Mouse (Mus musculus): ENCODE results near the gene Fbxo39.
"Not testable (repeated sequence)": the region's sequence is repeated elsewhere in the genome, so short reads cannot be mapped to it uniquely, and the experiment has no call there.

Fbxo39 gene

DNA sequence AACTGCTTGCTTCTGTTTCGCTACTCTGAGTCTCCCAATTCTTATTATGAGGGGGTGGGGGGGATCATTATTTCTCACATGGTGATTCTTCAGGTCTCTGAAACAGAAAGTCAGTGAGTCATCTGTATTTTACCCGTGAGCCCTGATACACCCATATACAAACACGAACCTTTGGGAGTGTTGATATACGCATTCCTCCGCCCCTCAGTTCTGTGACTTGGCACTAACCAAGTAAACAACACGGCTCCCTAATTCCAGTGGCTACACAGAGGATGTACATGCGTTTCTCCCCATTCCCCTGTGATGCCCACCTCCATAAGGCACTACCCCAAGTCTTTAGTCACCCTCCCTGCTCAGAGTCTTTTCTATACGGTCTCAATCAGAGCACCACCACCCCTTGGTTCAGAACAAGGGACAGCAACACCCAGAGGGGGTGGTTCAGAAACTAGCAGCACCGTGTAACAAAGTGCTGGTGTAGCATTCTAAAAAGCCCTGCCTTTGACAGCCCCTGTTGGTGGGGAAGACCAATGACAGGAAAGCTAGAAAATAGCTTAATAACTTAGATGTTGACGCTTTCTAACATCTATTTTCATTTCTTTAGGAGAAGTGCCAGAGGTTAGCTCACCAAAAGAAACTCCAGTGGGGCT is 2.8 kb upstream of the Fbxo39 start:
- no peak for DNase-seq (ENCODE audit: low spot score)

DNA sequence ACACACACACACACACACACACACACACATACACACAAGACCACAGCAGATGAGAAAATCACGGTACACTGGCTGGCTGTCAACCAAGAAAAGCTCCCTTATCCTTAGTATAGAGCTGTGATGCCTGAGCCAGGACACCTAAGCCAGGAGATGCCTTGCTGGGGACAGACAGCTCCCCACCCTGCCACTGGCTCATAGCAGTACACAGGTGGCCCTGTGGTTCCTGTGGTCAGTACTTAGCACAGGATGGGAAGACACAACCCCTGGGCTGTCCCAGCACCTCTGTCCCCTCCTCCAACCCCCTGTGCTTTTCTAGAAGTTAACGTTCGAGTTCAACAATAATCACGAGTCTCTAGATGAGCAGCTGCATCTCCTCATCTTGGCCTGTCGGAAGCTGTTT is 3.8 kb downstream of the Fbxo39 start:
- DNase-seq (ENCODE audit: low spot score), result no peak

DNA sequence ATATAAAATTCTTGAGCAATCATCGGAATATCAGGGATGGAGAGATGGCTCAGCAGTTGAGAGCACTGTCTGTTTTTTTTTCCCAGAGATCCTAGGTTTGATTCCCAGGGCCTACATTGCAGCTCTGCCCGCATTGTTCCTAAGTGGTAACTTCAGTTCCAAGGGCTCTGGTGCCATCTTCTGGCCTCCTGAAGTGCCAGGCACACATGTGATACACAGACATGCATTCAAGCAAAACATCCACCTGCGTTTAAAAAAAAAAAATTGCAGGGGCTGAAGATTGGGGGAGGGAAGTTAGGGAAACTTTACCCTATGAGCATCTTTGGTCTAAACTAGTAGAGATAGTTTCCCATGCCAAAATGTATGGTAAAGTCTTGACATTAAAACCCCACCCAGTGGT is 10.2 kb downstream of the Fbxo39 start:
- DNase-seq (ENCODE audit: low spot score), result no peak

DNA sequence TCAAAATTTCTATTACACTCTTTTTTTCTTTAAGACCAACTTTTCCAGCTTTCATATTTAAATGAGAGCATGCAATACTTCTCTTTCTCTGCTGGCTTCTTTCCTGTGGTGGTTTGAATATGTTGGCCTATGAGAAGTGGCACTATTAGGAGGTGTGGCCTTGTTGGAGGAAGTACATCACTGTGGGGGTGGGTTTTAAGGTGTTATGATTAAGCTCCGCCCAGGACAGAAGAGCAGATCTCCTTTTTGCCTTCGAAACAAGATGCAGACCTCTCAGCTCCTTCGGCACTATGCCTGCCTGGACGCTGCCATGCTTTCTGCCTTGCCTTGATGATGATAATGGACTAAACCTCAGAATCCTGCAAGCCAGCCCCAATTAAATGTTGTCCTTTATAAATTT is 11.5 kb downstream of the Fbxo39 start:
- DNase-seq (ENCODE audit: low spot score), result no peak

DNA sequence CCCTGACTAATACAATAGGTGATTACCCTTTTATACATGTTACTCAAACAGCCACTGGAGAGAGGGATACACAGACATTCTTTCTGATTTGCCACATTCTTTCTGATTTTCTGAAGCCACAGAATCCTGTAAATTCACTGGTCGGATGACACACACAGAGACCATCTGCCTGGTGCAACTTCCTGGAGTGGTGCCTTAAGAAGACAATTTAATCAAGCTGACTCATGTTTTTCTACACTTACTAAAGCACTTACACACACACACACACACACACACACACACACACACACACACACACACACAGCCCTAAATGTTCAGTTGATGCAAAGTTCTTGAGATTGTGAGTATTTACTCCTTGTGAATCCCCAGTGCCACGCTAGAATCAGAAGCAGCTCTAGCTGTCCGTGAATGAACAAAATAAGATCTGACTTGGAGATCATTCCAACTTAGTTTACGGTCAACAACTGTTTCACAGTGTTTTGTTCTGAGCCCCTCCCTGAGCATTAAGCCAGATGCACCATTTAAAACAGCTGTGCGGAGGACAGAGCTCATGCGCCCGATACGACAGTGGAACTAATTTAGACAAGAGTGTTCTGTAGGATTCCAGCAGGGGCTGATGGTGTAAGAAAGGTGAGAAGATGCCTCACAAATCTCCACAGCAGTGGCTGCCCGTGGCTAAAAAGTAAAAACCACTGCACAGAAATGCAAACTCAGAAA is 18.9 kb downstream of the Fbxo39 start:
- no peak for DNase-seq (ENCODE audit: low spot score)

DNA sequence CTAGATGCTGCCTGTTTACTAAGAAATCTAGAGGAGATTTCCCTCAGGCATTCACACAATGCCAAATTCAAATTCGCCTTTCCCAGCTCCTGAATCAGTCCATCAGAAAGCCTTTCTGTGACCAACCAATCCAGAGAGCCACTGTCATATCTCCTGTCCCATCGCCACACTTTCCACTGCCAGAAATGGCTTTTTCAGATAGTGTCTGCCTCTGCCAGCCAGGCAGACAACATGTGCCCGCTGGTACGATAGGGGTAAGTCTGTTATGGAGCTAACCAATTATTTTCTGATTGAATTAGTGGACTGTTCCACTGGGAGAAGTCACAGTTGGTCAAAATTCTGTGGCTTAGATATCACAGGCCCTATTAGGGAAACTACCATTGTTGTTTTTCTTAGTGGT is 20.4 kb downstream of the Fbxo39 start:
- no peak for DNase-seq (ENCODE audit: low spot score)

DNA sequence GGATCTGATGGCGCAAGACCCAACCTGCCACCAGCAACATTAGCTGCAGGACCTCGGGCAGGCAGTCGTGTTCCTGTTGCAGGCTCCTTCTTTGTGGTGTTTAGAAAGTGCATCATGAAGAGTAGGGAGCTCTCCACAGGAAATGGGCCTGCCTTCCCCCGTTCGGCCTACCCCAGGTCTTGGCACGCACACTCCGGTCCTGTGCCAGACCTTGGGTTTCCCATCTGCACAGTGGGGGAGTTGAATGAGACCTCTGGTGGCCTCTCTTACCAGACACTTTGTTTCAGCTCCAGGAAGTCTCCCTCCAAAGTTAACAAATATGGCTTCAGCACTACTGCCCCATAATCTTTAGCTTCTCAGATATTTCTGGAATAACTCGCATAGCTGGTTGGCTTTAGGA is 22.5 kb downstream of the Fbxo39 start:
- DNase-seq (ENCODE audit: low spot score), result no peak

DNA sequence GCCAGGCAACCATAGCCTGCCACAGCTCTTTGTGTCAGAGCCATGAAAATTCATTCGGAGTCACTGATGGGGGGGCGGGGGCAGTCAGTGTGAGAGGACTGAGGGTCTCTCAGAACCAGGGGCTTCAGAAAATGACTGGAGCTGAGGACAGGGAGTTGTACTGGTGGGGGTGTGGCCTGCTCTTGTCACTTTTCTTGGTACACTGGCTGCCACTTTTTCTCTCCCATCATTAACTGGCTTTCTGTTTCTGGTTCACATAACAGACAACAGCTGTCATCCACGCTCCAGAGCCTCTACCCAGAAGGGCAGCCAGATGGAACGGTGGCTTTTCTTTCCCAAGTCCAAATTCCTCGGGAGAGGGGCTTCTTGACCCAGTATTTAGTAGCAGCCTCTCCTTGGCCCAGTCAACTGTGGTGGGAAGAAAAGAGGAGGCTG is 24.2 kb downstream of the Fbxo39 start:
- DNase-seq (ENCODE audit: low spot score), result no peak

DNA sequence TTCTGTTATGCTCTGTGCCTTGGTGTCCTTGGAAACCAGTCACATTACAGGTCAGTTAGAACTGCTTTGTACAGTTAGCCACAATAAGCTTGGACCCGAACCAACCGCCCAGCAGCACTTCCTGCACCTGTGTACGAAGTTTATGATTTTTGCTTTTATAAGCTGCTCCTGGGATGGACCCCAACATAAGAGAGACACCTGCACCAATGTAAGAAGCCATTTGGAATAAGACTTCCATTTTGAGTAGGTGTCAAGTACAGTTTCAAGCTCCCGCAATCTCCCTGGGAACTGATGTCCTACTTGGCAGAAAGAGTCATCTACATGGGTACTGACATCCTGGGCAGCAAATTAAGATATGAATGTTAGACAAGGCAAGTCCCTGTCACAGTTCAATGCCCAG is 25.5 kb downstream of the Fbxo39 start:
- DNase-seq (ENCODE audit: low spot score), result no peak

DNA sequence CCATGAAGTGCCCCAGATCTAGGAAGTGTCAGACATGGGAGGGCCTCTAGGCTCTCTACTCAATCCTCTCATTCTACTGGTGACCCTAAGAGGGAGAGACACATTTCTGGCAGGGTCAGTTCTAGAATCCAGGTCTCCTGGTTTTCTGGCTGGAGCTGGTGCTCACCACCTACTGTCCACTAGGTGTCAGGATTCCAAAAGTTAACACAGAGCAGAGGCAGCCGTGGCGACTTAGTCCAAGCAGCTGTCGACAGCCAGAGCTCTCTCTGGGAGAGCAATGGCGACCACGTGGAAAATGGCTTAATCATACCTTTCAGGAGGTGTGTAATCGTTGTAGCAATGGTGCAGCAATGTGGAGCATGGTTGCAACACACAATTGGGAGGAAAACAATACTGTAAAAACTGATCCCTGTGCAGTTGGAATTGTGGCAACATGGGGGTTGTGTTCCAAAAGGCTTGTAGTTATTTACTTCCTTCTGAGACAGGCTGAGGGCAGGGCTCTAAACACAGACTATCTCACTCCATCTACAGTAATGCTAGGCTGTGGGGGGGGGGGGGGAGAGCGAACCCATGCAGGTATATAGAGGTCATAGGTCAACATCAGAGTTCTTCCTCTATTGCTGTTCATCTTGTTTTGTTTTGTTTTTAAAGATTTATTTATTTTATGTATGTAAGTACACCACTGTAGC is 28.4 kb downstream of the Fbxo39 start:
- DNase-seq (ENCODE audit: low spot score), result peak; percentile 57

DNA sequence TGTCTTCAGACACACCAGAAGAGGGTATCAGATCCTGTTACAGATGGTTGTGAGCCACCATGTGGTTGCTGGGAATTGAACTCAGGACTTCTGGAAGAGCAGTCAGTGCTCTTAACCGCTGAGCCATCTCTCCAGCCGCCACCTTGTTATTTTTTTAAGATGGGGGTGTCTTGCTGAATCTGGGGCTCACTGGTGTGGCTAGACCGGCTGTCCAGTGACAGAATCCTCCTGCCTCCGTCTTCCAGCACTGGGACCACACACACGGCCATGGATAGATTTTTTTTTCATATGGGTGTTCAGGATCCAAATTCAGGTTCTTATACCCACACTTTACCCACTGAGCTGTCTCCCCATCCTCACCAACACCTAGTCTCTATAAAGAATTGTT is 29.0 kb downstream of the Fbxo39 start:
- DNase-seq (ENCODE audit: low spot score), result not testable (repeated sequence)

DNA sequence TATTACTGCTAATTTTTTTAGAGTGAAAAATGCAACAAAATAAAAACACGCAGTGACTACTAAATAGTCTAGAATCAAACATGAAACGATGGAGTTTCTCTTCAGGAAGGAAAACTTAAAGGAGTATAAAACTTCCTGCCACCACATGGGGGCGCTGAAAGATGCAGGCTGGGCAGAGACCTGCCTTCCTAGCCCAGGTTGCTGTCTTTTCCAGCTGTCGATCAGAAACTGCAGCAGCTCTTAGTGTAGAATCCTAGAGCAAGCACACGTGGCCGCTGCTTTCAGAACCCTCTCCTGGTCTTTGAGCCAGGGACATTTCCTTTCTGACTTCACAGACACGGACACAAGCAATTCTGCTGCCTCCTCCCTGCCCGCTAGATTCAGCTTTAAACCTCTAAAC is 29.7 kb downstream of the Fbxo39 start:
- DNase-seq (ENCODE audit: low spot score), result peak; percentile 59

DNA sequence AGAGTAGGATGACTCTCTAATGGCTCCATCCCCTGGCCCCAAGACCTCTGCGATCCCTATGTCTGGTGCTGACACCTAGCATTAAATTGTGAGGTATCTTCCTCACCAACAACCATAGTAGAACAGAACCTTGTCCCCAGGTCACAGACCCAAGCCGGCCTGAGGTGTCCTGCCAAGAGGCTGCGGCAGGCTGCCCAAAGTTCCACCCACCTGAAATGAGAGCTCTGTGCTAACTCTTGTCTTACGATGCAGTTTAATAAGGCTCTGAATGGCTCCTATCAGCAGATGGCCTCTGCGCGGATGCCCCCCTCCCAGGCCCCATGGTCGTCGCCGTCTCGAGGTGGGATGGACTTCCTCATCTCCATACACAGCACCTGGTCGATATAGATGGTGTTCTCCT is 30.2 kb downstream of the Fbxo39 start:
- no peak for DNase-seq (ENCODE audit: low spot score)

DNA sequence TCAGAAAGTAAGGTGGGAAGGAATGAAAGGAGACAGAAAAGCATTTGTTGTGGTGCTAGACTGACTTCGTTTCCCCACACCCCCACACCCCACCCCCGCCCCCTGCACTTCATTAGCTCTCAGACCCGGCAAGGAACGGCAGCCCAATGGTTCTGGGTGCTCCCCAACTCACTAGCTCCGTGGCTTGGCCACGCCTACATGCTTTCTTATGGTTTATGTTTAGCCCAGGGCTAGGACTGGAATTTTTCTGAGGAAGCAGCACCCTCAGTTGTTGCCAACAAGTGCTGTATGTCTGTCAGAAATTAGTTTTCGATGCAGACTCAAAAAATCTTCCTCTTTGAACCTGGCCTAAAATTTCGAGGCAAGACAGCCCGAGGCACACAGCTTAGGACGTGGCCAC is 34.3 kb downstream of the Fbxo39 start:
- no peak for DNase-seq (ENCODE audit: low spot score)

DNA sequence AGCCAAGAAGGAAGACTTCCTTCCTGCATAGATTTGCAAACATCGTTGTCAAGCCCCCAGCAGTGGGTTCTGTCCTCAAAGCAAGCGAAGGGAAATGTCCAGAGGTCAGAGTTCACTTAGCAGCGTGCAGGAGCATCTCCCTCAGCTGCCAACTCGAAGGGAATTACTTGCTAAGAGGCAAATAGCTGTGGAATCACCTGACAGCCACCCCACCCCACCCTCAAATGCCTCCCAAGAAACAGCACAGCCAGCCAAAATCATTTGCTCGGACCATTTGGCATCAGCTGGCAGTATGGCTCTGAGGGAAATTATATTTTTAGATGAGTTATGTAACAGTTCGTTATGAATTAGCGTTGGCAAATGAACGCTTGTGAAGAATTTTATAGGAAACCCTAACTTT is 34.8 kb downstream of the Fbxo39 start:
- peak; percentile 86 for DNase-seq (ENCODE audit: low spot score)

DNA sequence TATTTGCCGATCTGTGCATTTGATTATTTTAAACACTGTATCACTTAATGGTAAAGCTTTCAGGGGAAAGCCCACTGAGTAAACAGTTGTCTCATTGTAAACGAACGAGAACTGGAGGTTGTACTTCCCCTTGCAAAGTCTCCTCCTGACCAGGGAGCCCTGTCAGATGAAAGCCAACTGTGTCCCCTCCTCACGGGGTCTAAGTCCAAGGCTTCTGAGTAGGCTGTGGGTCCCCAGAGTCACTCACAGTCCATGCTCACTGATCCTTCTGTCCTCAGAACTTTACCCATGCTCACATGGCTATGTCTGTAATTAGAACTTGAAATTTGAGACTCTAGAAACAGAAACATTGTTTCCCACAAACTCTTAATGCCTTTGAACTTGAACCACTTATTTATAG is 35.4 kb downstream of the Fbxo39 start:
- peak; percentile 74 for DNase-seq (ENCODE audit: low spot score)

DNA sequence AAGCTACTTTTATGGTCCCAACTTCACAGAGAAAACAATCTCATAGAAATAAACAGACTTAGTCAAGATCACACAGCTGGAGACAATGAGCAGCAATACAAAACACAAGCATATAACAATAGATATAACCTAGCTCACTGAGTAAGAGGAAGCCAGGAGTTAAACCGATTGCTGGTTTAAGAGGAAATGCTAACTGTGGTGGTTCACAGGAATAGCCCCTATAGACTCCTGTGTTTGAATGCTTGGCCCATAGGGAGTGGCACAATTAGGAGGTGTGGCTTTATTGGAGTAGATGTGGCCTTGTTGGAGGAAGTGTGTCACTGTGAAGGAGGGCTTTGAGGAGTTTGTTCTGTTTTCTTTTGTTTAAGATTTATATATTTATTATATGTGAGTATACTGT is 38.0 kb downstream of the Fbxo39 start:
- no peak for DNase-seq (ENCODE audit: low spot score)

DNA sequence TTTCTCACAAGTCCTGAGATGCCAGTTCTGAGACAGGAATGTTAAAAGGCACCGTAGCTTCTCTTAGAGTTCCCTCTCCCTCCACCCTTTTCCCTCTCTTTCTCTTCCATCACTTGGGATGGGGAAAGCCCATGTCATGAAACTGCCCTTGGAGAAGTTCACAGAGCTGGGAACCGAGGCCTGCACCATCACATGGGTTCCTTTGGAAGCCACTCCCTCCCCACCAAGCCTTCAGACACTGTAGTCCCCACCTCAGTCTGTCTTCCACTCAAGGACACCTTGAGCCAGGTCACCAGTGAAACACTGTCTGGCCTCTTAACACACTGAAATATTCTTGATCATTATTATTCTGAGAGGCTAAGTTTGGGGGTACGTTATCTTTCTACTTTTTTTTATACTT is 38.9 kb downstream of the Fbxo39 start:
- DNase-seq (ENCODE audit: low spot score), result no peak

DNA sequence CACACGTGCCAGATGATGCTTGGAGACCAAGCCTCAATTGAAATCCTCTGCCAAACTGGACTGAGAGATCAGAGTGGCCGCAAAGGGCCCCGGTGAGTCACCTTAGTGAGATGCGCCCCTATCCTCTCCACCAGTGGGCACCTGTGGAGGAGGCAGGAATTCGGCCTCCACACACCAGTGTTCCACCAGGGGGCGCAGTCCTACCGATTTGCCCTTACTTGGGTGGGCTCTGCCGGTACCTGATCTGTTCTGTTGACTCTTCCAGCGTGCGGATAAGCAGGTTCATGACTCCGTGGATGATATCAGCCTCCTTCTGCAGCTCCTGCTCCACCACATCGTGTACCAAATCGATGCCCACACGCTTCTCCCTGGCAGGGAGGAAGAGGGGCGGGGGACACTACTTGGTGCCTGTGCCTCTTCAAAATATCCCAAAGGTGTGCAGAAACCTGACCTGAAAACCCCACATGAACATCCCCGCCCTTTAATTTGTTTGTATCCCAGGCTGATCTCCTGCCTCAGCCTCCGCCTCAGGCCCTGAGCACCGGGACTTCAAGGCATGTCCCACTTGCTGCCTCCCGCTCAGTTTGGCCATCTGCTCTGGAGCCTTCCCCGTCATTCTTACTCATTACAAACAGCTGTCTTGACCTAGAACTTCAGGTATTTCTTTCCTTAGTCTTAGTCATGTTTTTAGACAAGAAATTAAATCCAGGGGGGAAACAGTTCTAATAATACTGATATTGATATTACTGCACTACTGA is 40.9 kb downstream of the Fbxo39 start:
- peak; percentile 50 for DNase-seq (ENCODE audit: low spot score)

DNA sequence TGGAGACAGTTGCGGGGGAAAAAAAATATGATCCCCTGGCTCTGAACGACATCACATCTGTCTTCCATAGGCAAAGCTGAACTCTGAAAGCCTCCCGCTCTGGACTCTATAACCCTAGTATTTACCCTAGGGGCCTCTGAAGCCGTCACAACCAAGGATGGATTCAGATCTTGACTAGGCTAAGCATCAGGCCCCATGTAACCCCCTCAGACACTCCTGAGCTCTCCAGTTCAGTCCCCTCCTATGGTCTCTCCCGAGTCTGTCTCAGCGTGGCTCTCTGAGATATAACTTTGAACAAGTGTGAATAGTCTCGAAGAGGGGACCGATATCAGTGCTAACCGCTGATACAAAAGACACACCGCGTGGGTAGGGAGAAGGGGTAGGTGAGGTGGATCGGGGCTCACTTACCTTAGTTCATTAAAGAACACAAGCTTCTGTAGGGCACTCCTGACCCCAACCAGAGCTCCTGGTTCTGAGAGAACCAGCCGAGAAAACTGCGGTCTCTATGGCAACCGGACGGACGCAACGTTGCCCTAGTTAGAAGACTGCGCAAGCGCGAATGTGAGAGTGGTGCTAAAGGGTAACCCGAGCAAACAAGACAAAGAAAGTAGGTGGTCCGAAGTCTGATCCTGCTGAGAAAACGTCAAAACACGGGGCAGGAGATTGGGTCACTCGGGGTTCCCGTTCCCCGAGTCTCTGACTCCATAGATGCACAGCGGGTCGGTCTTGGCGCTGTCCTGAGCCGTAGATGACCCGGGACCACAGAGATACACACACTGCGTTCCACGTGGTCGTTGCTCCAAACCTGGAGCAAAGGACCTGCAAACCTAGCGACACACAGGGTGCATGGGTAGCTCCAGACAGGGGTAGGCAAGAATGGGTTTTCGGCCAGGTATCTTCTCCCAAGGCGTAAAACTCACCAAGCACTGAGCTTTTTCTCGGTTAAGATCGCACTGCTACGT is 47.4 kb downstream of the Fbxo39 start:
- DNase-seq (ENCODE audit: low spot score), result peak; percentile 77

DNA sequence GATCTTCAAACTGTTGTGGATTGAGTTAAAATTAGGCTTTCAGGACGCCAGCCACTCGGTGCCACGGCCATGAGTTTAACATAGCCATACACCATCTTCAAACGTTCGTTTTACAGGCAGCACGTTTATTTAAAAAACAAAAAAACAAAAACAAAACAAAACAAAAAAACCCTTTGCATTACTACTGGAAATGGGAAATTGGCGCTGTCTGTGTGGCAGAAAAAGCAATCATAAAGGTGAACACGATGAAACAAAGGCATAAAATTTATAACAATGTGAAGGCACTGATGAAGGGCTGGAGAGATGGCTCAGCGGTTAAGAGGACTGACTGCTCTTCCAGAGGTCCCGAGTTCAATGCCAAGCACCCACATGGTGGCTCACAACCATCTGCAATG is 48.1 kb downstream of the Fbxo39 start, which contains the start of gene Tekt1:
Tekt1 (minus strand) TSS at position 96 of the 395 bp plus-strand sequence.
- no peak for DNase-seq (ENCODE audit: low spot score)
